Mouse (Mus musculus) cerebellum, postnatal 4 days (tissue): ENCODE measurements around the gene Itgb6.

ENCODE experiments used
- DNase-seq, 2 experiments: peaks; one replicate each; pipeline ENCODE4 v3.0.0; 2022; ENCODE audit warnings: low spot score in 2 of 2, mixed read lengths in 1 of 2

The Itgb6 gene

GRCm38 (mm10) chr2:60614758-60615157, 107.7 kb downstream of the Itgb6 start:
- DNase-seq, result no peak

DNA sequence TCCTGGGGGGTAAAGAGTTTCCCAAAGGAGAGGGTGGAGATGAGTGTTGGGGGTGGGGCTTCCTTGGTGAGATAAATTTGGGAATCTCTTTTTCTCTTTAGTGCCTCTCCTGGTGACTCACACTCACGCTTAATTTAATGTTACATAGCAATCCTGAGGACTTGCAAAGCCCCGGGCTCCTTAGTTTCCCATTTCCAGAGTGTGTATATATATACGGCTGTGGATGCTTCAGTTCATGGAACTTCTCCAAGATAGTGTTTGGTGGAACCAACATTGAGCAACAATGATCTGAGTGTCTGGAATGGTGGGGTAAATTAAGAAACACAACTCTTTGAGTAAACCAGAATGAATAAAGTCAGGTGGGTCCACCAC, 108.6 kb downstream of the Itgb6 start:
- DNase-seq, result no peak

- no peak for DNase-seq
Measured at GRCm38 (mm10) chr2:60612906-60613856, 109.3 kb downstream of the Itgb6 start.

DNA sequence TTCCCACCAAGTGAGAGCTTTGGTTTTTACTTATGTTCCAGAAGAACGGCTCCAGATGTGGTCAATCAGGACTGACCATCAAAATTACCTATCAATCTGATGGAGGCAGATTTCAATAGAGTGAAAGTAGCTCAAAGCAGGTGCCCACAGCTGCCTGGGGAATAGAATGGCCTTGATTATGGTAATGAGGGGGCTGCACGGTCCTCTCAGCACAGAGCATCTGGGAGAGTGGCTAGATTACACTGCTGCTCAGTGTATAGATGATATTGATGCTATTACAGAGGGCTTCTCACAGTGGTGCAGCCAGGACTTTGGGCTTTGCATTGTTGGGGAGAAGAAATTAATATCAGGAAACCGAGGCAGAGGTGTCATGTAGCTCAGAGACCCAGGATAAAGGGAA, 110.8 kb downstream of the Itgb6 start:
- DNase-seq, result no peak

- no peak for DNase-seq
Measured at GRCm38 (mm10) chr2:60609436-60610199, 112.8 kb downstream of the Itgb6 start.

GRCm38 (mm10) chr2:60607980-60608379, 114.5 kb downstream of the Itgb6 start:
- no peak for DNase-seq

DNA sequence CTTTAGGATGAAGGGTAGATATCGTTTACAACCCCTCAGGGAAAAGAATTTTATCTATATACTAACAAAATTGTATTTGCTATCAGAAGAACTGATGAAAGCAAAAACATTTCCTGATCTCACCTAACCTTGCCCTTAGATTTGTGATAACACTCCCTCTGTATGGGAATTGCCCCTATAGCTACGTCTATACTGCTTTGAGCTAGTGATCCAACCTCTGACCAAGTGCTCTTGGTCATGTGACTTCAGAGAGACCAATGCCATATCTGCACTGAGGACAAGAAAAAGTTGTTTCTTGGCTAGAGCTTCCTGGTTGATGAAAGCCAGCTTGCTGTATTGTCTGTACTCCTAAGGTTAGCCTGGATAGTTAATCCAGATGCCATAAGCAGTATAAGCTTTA, 121.1 kb downstream of the Itgb6 start:
- no peak for DNase-seq

- DNase-seq, result no peak
Measured at GRCm38 (mm10) chr2:60600863-60601262, 121.6 kb downstream of the Itgb6 start.

- DNase-seq, result no peak
Measured at GRCm38 (mm10) chr2:60583416-60583815, 139.0 kb downstream of the Itgb6 start.

GRCm38 (mm10) chr2:60554561-60554960, 167.9 kb downstream of the Itgb6 start:
- DNase-seq, result no peak

- DNase-seq, result peak; percentile 21 to 27
Measured at GRCm38 (mm10) chr2:60552902-60553682, 169.4 kb downstream of the Itgb6 start, which contains the start of gene Pla2r1. TSS of gene Pla2r1 (minus strand) at chr2:60553308.

DNA sequence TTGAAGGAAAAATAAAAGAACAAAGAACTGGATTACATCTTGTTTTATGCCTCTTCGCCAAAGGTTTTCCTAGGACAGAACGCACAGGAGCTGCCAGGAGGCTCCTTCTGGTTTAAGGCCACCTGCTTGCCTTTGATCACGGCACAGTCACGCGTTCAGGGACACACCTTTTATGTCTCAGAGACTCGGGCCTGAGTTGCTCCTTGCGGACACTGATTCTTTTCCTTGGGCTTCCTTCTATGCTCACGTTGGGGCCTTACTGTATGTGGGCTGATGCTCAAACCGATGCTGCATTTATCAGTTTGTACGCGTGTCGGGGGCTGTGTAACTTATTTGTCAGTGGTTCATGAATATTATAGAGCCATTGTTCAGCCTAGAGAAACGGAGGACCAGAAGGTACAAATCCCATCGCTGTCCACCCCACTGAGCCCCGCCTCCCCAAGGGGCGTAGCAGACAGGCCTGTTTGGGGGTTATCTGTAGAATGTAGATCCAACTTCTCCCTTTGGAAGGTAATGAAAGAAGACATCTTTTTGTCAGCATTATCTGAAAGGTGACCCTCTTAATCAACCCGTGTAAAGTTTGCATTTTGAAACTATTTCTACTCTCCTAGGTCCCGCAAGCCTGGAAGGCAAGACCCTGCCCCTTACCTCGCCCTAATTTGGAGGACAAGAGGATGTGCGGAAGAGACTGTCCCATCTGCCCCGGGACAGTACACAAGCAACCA, 170.1 kb downstream of the Itgb6 start:
- DNase-seq, result no peak

GRCm38 (mm10) chr2:60551673-60552072, 170.8 kb downstream of the Itgb6 start:
- DNase-seq, result no peak

GRCm38 (mm10) chr2:60550521-60550920, 171.9 kb downstream of the Itgb6 start:
- DNase-seq, result no peak

DNA sequence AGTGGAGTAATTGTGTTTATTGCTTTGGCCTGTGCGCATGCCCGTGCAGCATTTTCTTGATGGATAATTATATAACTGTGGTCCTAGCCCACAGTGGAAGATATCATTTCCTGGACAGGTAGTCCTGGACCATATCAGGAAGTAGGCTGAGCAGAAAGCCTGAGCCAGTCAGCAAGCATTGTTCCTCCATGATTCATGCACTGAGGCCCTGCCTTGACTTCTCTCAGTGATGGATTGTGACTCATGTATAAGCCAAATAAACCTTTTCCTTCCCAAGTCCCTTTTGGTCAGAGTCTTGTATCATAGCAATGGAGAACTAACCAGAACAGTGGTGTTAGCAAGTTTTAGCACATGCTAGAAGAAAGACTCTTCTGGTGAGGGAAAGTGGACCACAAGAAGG, 172.6 kb downstream of the Itgb6 start:
- no peak for DNase-seq
